Mouse (Mus musculus) monocyte, adult 5-6 weeks (primary cell): ENCODE results near the gene Ppard. TPM values are rescaled to one million over a fixed set of nuclear protein-coding genes. Genes with fewer than 3 reads are reported as not detected.
A peak's percentile ranks its signal among the peaks of the same experiment; 100 is the strongest.

ENCODE experiments used
- ATAC-seq: fragments of 153-309, 156-312 bp; replicated peaks from 2 replicates; pipeline ENCODE4 v1.8.0; 2017; ENCODE audit warnings: mild to moderate bottlenecking; ENCODE audit not compliant: low TSS enrichment, insufficient number of reproducible peaks, severe bottlenecking, poor library complexity, low FRiP score
- total RNA-seq: library from RNA; stranded (forward); fragments of 200-1000, 200-491, 200-594 nt; gene quantifications from 3 replicates; pipeline ENCODE4 v1.2.3, GENCODE M21; 2017

The Ppard gene
- 4.7 to 13.9 TPM (median 9.0 TPM) in 3 replicates for total RNA-seq

DNA sequence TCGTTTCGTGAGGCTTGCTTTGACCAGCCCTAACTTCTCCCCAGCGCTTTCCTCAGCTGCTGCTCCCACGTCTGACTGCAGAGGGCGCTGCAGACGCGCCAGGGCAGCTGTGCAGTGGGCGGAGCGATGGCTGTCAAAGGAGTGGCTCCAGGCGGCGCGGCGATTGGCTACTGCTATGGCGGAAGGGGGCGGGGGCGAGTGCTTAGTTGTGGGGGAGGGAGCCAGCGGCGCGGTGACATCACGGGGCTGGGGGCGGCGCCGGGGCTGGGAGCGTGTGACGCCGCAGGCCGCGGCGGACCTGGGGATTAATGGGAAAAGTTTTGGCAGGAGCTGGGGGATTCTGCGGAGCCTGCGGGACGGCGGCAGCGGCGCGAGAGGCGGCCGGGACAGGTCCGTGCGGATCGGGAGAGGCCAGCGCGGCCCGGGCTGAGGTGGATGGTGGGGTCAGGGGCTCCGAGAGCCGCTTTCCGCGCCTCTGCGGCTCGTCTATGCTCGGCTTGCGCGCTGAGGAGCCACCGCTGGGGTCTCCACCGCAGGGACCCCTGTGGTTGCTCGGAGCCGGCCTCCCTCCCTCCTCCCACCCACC is at the start of gene Ppard:
TSS of gene Ppard (plus strand) at position 226 of the 586 bp plus-strand sequence.
- peak; percentile 91 for ATAC-seq

DNA sequence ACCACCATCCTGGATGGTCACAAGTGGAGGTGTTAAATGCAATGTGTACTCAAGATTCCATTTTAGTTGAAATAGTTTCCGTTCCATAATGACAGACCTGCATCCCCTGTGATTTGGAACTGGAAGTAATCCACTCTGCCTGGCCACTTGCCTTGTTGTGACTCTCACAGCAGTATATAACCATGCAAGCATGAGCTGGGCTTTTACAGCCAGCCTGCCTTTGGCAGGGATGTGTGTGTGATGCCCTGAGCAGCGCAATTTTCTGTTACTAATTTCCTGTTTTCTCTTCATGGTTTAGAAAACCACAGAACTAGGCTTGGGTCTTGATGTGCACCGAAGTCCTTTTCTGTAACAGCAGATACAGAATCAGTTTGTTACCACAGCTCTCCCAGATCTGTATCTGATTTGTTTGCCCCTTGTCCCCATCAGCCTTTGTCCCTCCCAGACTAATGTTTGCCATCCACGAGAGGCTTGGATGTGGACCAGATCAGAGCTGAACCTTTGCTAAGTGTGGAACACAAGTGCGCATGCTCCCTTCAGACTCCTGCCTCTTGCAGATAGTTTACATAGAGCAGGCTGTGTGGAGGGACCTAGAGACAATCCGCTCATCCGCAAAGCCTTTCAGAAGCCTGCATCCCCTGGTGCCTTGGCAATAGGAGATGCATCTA is 47.4 kb upstream of the Ppard start:
- ATAC-seq = no peak

DNA sequence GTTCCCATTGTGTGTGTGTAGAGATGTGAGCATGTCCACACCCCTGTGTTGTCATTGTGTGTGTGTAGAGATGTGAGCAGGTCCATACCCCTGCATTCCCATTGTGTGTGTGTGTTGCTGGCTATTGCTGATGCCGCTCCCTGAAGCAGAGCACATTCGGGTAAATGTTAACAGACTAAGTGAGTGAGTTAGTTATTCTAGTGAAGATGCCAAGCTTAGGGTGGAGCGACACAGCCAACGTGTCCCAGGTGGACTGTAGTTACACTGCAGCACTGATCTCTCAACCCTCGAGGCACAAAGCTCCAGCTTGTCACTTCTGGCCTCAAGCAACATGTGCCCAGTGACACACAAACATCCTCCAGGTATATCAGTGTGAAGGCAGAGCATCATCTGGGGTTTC is 44.2 kb upstream of the Ppard start:
- ATAC-seq = no peak

DNA sequence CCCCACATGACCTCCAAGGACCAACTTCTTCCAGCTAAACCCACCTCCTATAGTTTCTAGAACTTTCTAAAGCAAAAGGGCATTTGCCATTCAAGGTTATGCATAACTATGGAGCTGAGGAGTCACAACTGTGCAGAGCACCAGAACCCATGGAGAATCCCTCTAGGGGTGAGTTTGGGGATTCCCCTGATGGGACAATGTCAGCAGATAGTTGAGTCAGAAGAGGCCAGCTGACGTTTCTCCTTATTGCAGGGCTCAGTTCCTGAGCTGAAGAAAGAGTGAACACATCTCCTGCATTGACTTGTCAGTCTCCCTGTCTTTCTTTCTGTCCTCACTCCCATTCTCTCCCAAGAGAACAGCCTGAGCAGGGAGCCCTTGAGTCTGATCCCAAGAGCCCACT is 39.7 kb upstream of the Ppard start:
- no peak for ATAC-seq

DNA sequence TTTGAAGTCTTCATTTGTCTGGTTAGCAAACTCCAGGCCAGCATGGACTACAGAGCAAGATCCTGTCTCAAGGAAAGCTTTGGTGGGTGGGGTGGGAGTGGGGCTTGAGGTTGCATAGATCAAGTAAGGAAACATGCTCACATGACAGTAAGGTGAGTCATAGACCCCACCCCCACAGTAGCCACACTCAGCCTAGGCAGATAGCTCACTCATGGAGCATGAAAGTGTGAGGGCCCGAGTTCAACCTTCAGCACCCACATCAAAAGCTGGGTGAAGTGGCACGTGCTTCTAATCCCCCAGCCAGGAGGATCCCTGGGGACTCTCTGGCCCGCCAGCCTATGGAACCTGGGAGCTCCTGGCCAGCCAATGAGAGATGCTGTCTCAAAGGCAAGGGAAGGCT is 38.9 kb upstream of the Ppard start:
- no peak for ATAC-seq

DNA sequence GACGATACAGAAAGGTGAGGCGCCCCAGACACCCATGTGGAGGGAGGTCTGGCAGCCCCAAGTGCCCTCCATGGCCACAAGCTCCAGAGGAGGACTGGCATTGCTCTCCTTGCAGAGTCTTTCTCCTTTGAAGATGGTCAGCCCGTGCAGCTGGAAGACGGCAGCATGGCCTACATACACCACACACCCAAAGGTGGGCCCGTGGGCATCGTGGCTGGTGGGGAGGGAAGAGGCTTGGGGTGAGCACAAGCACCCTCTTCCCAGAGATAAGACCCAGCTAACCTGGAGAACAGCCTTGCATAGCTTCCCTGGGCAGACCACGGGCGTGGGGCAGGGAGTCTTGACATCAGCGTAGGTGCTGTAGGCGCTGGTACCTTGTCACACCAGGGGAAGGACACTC is 37.5 kb upstream of the Ppard start:
- ATAC-seq = no peak

DNA sequence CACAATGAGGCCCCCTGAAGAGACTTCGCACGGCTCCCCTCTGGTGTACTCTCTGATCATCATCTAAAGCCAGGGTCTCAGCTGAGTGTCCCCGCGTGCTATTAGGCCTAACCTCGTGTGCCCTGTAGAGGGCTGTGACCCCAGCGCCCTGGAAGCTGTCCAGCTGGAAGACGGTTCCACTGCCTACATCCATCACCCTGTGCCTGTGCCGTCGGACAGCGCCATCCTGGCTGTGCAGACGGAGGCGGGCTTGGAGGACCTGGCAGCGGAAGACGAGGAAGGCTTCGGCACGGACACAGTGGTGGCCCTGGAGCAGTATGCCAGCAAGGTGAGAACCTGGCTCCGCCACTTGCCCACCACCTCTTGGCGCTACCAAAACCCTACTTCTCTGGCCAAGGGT is 34.9 kb upstream of the Ppard start:
- ATAC-seq = no peak

DNA sequence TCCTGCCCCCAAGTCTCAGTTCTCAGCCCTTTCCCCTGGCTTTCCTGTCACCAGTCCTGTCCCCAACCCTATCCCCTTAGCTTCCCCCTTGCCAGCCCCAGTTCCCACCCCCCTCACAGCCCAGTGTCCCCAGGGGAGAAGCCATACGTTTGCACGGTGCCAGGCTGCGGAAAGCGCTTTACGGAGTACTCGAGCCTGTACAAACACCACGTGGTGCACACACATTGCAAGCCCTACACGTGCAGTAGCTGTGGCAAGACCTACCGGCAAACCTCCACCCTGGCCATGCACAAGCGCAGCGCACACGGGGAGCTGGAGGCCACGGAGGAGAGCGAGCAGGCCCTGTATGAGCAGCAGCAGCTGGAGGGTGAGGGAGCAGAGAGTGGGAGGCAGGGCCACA is 30.5 kb upstream of the Ppard start:
- ATAC-seq = no peak

DNA sequence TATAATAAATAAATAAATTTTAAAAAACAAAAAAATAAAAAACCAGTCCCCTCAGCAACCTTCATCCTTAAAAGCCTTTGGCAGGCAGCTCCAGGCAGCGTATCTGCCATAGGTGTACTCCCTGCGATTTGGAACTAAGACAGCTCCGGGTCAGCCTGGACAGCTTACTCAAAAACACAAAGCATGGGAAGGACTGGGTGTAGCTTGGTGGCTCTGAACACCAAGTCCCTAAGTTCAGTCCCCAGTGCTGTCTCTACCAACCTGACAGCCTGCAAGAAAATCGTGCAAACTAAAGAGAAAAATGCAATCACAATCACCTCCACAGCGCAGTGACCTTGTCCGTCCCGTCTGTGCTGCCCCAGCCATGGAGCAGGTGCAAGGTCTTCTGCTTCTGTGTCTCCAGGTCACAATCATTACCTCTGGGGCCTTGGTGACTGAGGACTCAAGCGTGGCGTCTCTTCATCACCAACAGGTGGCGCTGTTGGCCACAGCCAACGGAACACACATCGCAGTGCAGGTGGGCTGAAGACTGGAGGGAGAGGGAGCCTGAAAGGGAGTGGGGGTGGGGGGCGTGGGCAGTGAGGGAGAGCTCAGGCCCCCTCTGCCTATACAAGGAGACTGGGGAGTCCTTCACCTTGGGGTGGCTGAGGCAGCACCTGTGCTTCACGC is 28.3 kb upstream of the Ppard start:
- ATAC-seq = peak; percentile 37

DNA sequence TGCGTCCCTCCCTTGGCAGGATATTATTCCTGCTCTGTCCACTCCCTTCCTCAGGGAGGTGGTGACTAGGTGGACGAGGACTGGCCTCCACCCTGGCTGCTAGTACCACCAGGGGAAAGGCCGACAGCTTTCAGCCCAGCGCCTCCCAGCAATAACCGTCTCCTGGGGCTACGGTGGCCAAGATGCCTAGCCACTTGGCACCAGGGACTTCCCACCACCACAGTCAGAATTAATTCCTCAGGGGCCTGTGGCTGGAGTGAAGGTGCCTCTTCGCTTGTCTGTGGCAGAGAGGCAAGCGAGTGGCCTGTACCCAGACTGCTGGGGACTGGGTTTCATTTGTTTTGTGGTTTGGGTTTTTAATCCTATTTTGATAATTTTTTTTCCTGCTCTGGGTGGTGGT is 27.1 kb upstream of the Ppard start:
- ATAC-seq = no peak

DNA sequence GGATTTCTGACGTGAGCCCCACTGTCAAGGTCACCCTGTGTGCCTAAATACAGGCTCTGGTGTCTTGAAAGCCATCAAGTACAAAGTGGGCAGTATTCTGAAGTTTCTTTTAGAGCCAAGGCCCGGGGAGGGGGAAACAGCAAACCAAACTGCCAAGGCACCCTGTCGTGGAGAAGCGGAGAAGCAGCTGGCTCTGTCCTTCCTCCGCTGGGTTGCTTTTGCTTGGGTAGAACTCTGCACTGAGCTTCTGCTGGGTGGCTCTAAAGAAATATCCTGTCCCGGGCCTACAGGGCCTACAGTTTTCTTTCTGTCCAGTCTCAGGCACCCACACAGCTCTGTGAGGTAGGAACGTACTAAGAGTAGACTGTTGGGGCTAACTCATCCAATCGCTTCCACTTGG is 25.4 kb upstream of the Ppard start:
- ATAC-seq = no peak

DNA sequence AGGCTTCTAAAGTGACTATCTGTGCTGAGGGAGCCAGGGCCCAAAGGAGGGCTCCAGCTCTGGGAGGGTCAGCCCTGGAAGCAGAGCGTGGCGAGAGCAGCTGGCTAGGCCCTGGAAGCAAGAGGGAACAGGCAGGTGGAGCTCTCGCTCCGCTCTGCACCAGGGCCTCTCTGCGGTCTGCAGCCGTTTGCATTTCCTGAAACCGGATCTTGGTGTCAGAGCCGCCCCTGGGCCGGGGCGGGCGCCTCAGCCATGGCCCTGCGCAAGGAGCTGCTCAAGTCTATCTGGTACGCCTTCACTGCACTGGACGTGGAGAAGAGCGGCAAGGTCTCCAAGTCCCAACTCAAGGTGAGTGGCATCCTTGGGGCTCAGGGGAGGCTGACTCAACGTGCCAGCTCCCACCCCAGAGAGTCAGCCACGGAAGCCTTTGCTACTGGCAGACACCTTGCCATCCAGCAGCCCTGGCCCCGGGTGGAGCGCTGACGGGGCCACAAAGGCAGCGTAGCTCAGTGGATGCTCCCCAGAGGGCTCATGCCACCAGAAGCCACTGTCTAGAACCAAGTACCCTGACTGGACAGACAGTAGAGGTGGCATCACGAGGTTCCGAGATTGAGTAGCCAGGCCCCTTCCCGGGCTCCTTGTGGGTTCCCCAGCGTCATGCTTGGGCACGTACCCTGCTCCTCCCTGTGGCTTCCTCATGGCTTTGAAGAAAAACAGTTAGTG is 24.7 kb upstream of the Ppard start, which contains the start of gene Def6:
TSS of gene Def6 (plus strand) at position 188 of the 723 bp plus-strand sequence.
- peak; percentile 55 for ATAC-seq

DNA sequence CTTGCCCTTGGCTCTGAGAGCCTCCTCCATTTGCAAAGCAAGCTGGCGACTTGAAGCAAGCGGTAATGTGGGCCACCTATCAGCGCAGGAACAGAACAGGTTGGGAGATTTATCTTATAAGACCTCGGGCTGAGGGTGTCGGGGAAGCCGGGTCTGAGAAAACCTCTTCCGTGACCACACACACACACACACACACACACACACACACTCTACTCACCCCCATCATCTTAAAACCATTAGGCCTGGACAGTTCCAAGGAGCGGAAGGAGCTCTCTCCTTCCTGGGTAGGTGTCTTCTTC is 24.2 kb upstream of the Ppard start:
- no peak; the same call in 1 of the 2 replicates for ATAC-seq

DNA sequence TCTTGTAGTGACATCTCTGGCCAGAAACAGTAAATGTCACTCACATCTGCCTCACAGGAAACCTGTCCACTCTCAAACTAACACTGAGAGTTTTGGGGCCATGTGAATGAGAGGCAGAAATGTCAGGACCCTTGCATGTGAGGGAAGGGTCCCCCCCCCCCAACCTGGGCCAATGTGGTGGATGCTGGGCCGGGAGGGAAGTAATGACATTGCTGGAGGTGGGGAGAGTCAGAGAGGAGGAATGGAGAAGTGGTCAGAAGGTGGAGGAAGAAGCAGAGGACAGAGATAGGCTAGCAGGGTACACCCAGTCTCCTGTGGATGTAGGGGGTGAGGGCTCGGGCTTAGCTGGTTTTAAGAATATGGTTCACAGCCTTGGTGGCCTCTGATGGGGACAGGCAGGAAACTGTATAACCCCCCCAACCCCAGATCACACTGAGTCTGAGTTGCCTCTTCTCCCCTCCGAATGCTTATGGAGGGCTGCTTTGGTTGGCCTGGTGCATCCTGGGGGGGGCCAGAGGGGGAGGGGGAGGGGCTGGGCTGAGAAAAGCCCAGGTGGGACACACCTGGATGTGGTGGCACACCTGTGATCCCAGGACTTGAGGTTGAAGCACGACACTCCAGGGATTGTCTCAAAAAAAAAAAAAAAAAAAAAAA is 22.9 kb upstream of the Ppard start:
- ATAC-seq = peak; percentile 49

DNA sequence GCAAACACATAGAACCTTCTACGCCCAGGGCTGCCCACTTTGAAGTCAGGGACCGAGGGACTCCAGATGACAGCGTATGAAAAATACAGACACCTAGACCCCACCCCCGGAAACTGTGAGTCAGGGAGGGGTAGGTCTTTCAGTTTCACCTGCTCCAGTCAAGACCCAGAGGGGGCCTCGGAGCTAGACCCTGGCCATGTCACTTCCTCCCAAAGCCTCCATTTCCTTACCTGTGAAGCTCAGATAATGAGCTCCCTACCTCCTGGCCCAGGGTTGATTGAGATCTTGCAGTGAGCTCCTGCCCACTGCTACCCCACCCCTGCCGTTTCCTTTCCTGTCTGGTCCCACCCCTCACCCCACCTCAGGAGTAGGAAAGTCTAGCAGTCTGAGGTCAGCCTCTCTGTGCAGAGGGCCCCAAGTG is 20.6 kb upstream of the Ppard start:
- ATAC-seq = no peak

DNA sequence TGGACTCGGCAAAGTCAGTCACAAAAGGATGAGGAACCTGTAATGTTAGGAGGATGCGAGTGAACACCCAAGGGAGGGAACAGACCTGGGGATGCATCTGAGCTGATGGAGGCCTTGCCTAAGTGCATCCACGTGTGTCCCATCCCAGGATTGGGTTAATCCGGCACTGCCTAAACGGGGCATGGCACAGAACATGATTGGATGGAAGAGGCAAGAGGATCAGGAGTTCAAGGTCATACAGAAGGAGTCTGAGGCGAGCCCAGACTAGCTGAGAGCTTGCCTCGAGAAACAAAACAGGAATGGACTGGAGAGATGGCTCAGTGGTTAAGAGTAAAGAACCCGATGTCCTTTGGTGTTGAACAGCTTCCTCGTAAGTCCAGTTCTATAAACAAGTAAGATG is 20.1 kb upstream of the Ppard start:
- no peak for ATAC-seq

DNA sequence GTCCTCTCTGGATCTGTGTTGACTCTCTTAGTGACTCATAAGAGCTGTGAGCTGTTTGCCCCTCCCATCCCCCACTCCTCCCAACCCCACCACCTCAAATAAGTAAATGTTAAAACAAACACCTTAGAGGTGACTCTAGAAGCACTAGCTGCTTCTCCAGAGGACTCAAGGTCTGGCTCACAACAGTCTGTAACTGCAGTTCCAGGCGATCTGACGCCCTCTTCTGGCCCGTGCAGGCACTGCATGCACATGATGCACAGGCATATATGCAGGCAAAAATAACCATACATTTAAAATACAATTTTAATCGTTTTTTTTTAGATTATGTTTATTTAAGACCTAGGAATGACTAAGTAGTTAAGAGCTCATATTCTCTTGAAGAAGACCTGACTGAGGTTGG is 19.3 kb upstream of the Ppard start:
- ATAC-seq = no peak

DNA sequence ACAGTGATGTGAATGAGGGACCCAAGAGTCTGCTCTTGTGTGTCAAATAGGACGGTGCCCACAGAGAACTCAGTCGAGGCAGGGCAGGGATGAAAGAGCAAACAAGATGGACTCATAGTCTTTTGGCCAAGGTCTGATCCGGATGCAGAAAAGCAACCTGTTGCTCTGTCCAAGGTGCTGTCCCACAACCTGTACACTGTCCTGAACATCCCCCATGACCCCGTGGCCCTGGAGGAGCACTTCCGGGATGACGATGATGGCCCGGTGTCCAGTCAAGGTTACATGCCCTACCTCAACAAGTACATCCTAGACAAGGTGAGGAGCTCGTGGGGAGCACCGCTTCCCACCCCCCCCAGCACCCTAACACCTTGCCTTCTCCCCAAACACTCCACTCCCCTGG is 15.7 kb upstream of the Ppard start:
- ATAC-seq = no peak
